Mouse (Mus musculus): ENCODE data around the gene Ccng2. TPM values are rescaled to one million over a fixed set of nuclear protein-coding genes. Genes with fewer than 3 reads are reported as not detected.

The Ccng2 gene
- polyA plus RNA-seq, 1 experiment from 2014 or later: 38.3 TPM

DNA sequence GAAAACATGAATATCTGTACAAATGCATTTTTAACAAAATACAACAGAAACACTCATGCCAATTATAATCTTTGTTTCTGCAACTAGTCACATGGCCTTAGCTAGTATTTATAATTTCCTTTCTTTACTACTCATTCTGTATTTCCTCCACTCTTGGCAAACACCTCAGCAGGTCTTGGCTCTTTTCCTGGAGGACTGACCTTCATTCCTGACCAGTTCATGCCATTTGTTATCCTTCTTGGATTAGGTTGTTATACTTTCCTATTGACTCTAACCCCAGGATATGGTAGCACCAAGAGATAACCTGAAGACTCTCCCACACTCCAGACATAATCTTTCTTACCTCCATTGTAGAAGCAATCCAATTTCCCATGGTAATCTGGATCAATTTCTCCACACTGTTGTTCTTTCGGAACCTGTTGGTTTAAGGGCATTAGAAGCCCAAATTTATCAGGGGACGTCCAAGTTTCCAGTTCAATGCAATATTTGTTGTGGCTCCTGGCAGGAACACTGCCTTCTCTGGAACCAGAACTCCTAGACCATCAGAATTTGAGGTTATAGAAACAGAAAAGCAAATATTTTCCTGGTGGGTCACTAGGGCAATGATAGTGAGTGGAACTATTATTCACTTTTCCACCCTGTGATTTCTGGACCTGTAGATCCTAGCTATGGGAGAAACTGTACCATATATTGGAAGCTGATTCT, 38.2 kb downstream of the Ccng2 start:
- Histone ChIP-seq H3K36me3 (no peaks in the 10 kb centered on the region), H3K27ac (no peak overlapping the region), H3K9me3 (no peaks in the 10 kb centered on the region), H3K4me3 (no peak overlapping the region), H3K27me3 (ENCODE audit: insufficient read depth, poor library complexity, severe bottlenecking) (no peaks in the 10 kb centered on the region), H3K4me1 (no peaks in the 10 kb centered on the region)
- no peak for DNase-seq (ENCODE audit: low spot score)
- 75% methylated on average over 2 of the region's 2 CpGs for WGBS

DNA sequence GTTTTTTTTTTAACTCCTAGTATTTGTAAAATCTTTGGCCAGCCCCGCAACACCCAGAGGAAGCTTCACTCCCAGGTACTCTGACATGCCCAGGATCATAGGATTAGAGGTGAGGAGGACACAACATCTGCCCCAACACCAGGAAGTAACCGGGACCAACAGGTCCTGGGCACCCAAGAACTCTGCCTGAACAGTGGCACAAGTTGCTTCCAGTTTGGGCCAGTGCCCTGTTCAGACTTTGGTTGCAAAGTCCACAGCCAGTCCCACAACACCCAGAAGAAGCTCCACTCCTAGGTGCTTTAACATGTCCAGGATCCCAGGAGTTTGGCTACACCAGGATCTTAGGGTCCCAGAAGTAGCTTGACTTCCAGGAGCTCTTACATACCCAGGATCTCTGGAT, 41.9 kb downstream of the Ccng2 start:
- Histone ChIP-seq H3K27ac (no peak overlapping the region), H3K4me3 (no peak overlapping the region), H3K27me3 (ENCODE audit: insufficient read depth, poor library complexity, severe bottlenecking) (no peaks in the 10 kb centered on the region), H3K4me1 (no peaks in the 10 kb centered on the region), H3K36me3 (no peaks in the 10 kb centered on the region), H3K9me3 (no peaks in the 10 kb centered on the region)
- DNase-seq (ENCODE audit: low spot score): no peak
- 85% methylated on average over 2 of the region's 2 CpGs for WGBS

GRCm38 (mm10) chr5:93323320-93324001, 56.4 kb downstream of the Ccng2 start:
- no peak for DNase-seq (ENCODE audit: low spot score)
- Histone ChIP-seq H3K4me1 (no peaks in the 10 kb centered on the region), H3K9me3 (no peaks in the 10 kb centered on the region), H3K27me3 (ENCODE audit: insufficient read depth, poor library complexity, severe bottlenecking) (no peaks in the 10 kb centered on the region), H3K27ac (no peak overlapping the region), H3K36me3 (no peaks in the 10 kb centered on the region), H3K4me3 (no peak overlapping the region)
- WGBS: 47% methylated on average over 1 of the region's 1 CpGs

Other genes starting within 250 kb of the Ccng2 start
- 0.73 and 1.2 TPM in 2 replicates for gene Sowahb, start 222.2 kb upstream of the Ccng2 start, polyA plus RNA-seq (2016; fragmentation: Nextera tagmentation; extraction: Ambion mirVana)
- gene Sept11, start 173.8 kb upstream of the Ccng2 start, polyA plus RNA-seq (2016; fragmentation: Nextera tagmentation; extraction: Ambion mirVana): 129 and 153 TPM in 2 replicates
- gene Ccni, start 60.8 kb upstream of the Ccng2 start, polyA plus RNA-seq (2016; fragmentation: Nextera tagmentation; extraction: Ambion mirVana): 81.4 and 81.6 TPM in 2 replicates
- 0.95 and 1.7 TPM in 2 replicates for gene 2010109A12Rik, start 60.7 kb upstream of the Ccng2 start, polyA plus RNA-seq (2016; fragmentation: Nextera tagmentation; extraction: Ambion mirVana)